Mouse (Mus musculus) forebrain, embryonic 13.5 days (tissue): ENCODE measurements around the gene Wfikkn1. TPM values are rescaled to one million over a fixed set of nuclear protein-coding genes. Genes with fewer than 3 reads are reported as not detected.

Experiments
- ATAC-seq: fragments of 200-750 bp; cut with Nextera tagmentation; 2 replicates; pipeline ENCODE4 v1.8.0; 2017
- H3K27ac ChIP-seq: fragments of 300-500 bp; sonication (generic); 2 replicates; pipeline ENCODE4 v1.5.1; 2015; ENCODE audit warnings: inconsistent platforms, mild to moderate bottlenecking, moderate library complexity
- H3K27me3 ChIP-seq: fragments of 300-500 bp; sonication (generic); 2 replicates; pipeline ENCODE4 v1.6.1; 2015; ENCODE audit warnings: mild to moderate bottlenecking, inconsistent platforms
- H3K36me3 ChIP-seq: fragments of 300-500 bp; sonication (generic); 2 replicates; pipeline ENCODE4 v1.6.1; 2015; ENCODE audit warnings: mild to moderate bottlenecking, inconsistent platforms; ENCODE audit not compliant: poor library complexity, severe bottlenecking
- H3K4me1 ChIP-seq: fragments of 300-500 bp; sonication (generic); 2 replicates; pipeline ENCODE4 v1.6.1; 2015; ENCODE audit warnings: inconsistent platforms
- H3K4me2 ChIP-seq: fragments of 300-500 bp; sonication (generic); 2 replicates; pipeline ENCODE4 v1.6.1; 2015; ENCODE audit warnings: inconsistent platforms, mild to moderate bottlenecking, moderate library complexity
- H3K4me3 ChIP-seq: fragments of 300-500 bp; sonication (generic); 2 replicates; pipeline ENCODE4 v1.5.1; 2015; ENCODE audit warnings: mild to moderate bottlenecking, inconsistent platforms
- H3K9ac ChIP-seq: fragments of 300-500 bp; sonication (generic); 2 replicates; pipeline ENCODE4 v1.6.1; 2015; ENCODE audit warnings: mild to moderate bottlenecking, inconsistent platforms
- H3K9me3 ChIP-seq: fragments of 300-500 bp; sonication (generic); replicated peaks from 2 replicates; pipeline ENCODE4 v1.6.1; 2016; ENCODE audit warnings: inconsistent platforms
- WGBS: fragments of 180-500 bp; shearing (Covaris S2); methylation state at CpG from one replicate; pipeline ENCODE4 v1.1.7; 2015; 5-methylcytosine and 5-hydroxymethylcytosine counted together
- polyA plus RNA-seq: library from polyadenylated mRNA; unstranded; fragments of >200 nt; fragmentation: Nextera tagmentation; extraction: Ambion mirVana; gene quantifications from 2 replicates; pipeline ENCODE4 v1.2.1, GENCODE M21; 2015

The Wfikkn1 gene
- polyA plus RNA-seq, 1 experiment from 2014 or later = 0.76 TPM

GRCm38 (mm10) chr17:25840519-25840918 lies 40.1 kb downstream of the Wfikkn1 start:
- Histone ChIP-seq H3K27me3 (no peaks in the 10 kb centered on the region), H3K9me3 (no peaks in the 10 kb centered on the region), H3K4me1 (peaks cover 44% of the 10 kb centered on the region), H3K36me3 (peaks cover 56% of the 10 kb centered on the region), H3K9ac (no peak overlapping the region), H3K4me3 (no peak overlapping the region), H3K27ac (no peak overlapping the region), H3K4me2 (no peak overlapping the region)
- ATAC-seq = no peak
- 93% methylated on average over 6 of the region's 6 CpGs for WGBS

GRCm38 (mm10) chr17:25839455-25840235 lies 41.0 kb downstream of the Wfikkn1 start:
- no peak for ATAC-seq
- H3K27ac ChIP-seq = no peak overlapping the region
- peaks cover 57% of the 10 kb centered on the region for H3K36me3 ChIP-seq
- H3K4me3 ChIP-seq = no peak overlapping the region
- H3K27me3 ChIP-seq = no peaks in the 10 kb centered on the region
- 87% methylated on average over 14 of the region's 14 CpGs for WGBS
- no peak overlapping the region for H3K4me2 ChIP-seq
- no peaks in the 10 kb centered on the region for H3K9me3 ChIP-seq
- peaks cover 49% of the 10 kb centered on the region for H3K4me1 ChIP-seq
- H3K9ac ChIP-seq = no peak overlapping the region

GRCm38 (mm10) chr17:25838904-25839303 lies 41.8 kb downstream of the Wfikkn1 start:
- 87% methylated on average over 4 of the region's 4 CpGs for WGBS
- H3K9ac ChIP-seq = no peak overlapping the region
- no peak overlapping the region for H3K4me2 ChIP-seq
- H3K9me3 ChIP-seq = no peaks in the 10 kb centered on the region
- no peak overlapping the region for H3K27ac ChIP-seq
- H3K36me3 ChIP-seq = peaks cover 57% of the 10 kb centered on the region
- no peaks in the 10 kb centered on the region for H3K27me3 ChIP-seq
- ATAC-seq = no peak
- H3K4me3 ChIP-seq = no peak overlapping the region
- H3K4me1 ChIP-seq = peaks cover 54% of the 10 kb centered on the region

- peak overlapping the region; percentile 44; the same call in 1 of the 2 replicates for H3K4me3 ChIP-seq
Measured at GRCm38 (mm10) chr17:25837533-25837932, 43.1 kb downstream of the Wfikkn1 start.

GRCm38 (mm10) chr17:25837076-25837410 lies 43.6 kb downstream of the Wfikkn1 start, which contains the start of gene Rhbdl1:
TSS of gene Rhbdl1 (minus strand) at chr17:25837295.
- ATAC-seq = peak; percentile 29
- Histone ChIP-seq H3K4me2 (peak within 1 kb of the TSS; percentile 79), H3K9me3 (no peaks in the 10 kb centered on the region), H3K9ac (peak within 1 kb of the TSS; percentile 75), H3K4me3 (peak within 1 kb of the TSS; percentile 44), H3K36me3 (peaks cover 52% of the 10 kb centered on the region), H3K27me3 (no peaks in the 10 kb centered on the region), H3K27ac (peak within 1 kb of the TSS; percentile 82), H3K4me1 (peaks cover 51% of the 10 kb centered on the region)
- WGBS = under 1% methylated on average over 29 of the region's 29 CpGs

More at GRCm38 (mm10) chr17:25837533-25837932, 43.1 kb downstream of the Wfikkn1 start:
- Histone ChIP-seq H3K9ac (peak overlapping the region; percentile 75), H3K27ac (peak overlapping the region; percentile 82), H3K4me1 (peaks cover 50% of the 10 kb centered on the region), H3K36me3 (peaks cover 57% of the 10 kb centered on the region), H3K9me3 (no peaks in the 10 kb centered on the region), H3K27me3 (no peaks in the 10 kb centered on the region), H3K4me2 (peak overlapping the region; percentile 79)
- ATAC-seq = no peak
- 27% methylated on average over 3 of the region's 3 CpGs for WGBS

- Histone ChIP-seq H3K4me2 (peak overlapping the region; percentile 79), H3K27ac (peak overlapping the region; percentile 82), H3K27me3 (no peaks in the 10 kb centered on the region), H3K36me3 (peaks cover 50% of the 10 kb centered on the region), H3K9me3 (no peaks in the 10 kb centered on the region), H3K9ac (peak overlapping the region; percentile 75), H3K4me3 (peak overlapping the region; percentile 44), H3K4me1 (peaks cover 56% of the 10 kb centered on the region)
- 20% methylated on average over 23 of the region's 23 CpGs for WGBS
- ATAC-seq = no peak
Measured at GRCm38 (mm10) chr17:25836397-25837075, 44.1 kb downstream of the Wfikkn1 start.

- Histone ChIP-seq H3K36me3 (peaks cover 50% of the 10 kb centered on the region), H3K4me1 (peaks cover 63% of the 10 kb centered on the region), H3K27me3 (no peaks in the 10 kb centered on the region), H3K4me3 (no peak overlapping the region), H3K27ac (peak overlapping the region; percentile 82; the same call in 1 of the 2 replicates), H3K9me3 (no peaks in the 10 kb centered on the region), H3K4me2 (peak overlapping the region; percentile 79), H3K9ac (peak overlapping the region; percentile 75)
- 94% methylated on average over 16 of the region's 16 CpGs for WGBS
- ATAC-seq = no peak
Measured at GRCm38 (mm10) chr17:25835816-25836215, 44.8 kb downstream of the Wfikkn1 start.

GRCm38 (mm10) chr17:25835301-25835700 lies 45.4 kb downstream of the Wfikkn1 start:
- ATAC-seq = no peak
- Histone ChIP-seq H3K9ac (peak overlapping the region; percentile 27), H3K4me2 (peak overlapping the region; percentile 98), H3K4me1 (peaks cover 69% of the 10 kb centered on the region), H3K4me3 (no peak overlapping the region), H3K27me3 (no peaks in the 10 kb centered on the region), H3K9me3 (no peaks in the 10 kb centered on the region), H3K36me3 (peaks cover 50% of the 10 kb centered on the region), H3K27ac (no peak overlapping the region; the same call in 1 of the 2 replicates)
- 93% methylated on average over 7 of the region's 7 CpGs for WGBS

GRCm38 (mm10) chr17:25834595-25835222 lies 45.9 kb downstream of the Wfikkn1 start:
- Histone ChIP-seq H3K27ac (no peak overlapping the region), H3K9ac (peak overlapping the region; percentile 89), H3K9me3 (no peaks in the 10 kb centered on the region), H3K4me3 (peak overlapping the region; percentile 87), H3K27me3 (no peaks in the 10 kb centered on the region), H3K4me1 (peaks cover 74% of the 10 kb centered on the region), H3K4me2 (peak overlapping the region; percentile 98), H3K36me3 (peaks cover 50% of the 10 kb centered on the region)
- ATAC-seq = no peak
- 87% methylated on average over 12 of the region's 12 CpGs for WGBS

- H3K4me1 ChIP-seq = peaks cover 78% of the 10 kb centered on the region
- H3K27me3 ChIP-seq = no peaks in the 10 kb centered on the region
- 54% methylated on average over 6 of the region's 6 CpGs for WGBS
- no peaks in the 10 kb centered on the region for H3K9me3 ChIP-seq
- peak overlapping the region; percentile 98 for H3K4me2 ChIP-seq
- peaks cover 45% of the 10 kb centered on the region for H3K36me3 ChIP-seq
- ATAC-seq = no peak
- H3K4me3 ChIP-seq = peak overlapping the region; percentile 87
- H3K27ac ChIP-seq = peak overlapping the region; percentile 90; the same call in 1 of the 2 replicates
- H3K9ac ChIP-seq = peak overlapping the region; percentile 89
Measured at GRCm38 (mm10) chr17:25833961-25834594, 46.6 kb downstream of the Wfikkn1 start.

- Histone ChIP-seq H3K9ac (peak within 1 kb of the TSS; percentile 89), H3K27me3 (no peaks in the 10 kb centered on the region), H3K9me3 (no peaks in the 10 kb centered on the region), H3K36me3 (peaks cover 40% of the 10 kb centered on the region), H3K4me2 (peak within 1 kb of the TSS; percentile 98), H3K4me3 (peak within 1 kb of the TSS; percentile 87), H3K27ac (peak within 1 kb of the TSS; percentile 90), H3K4me1 (peaks cover 81% of the 10 kb centered on the region)
- no peak for ATAC-seq
- WGBS = under 1% methylated on average over 24 of the region's 24 CpGs
Measured at GRCm38 (mm10) chr17:25833291-25833663, 47.4 kb downstream of the Wfikkn1 start, which contains the start of gene Stub1. TSS of gene Stub1 (minus strand) at chr17:25833404.
